Mouse (Mus musculus) stomach, postnatal 0 days (tissue): ENCODE results near the gene Metap1.

ENCODE experiments used
- CTCF ChIP-seq: IDR thresholded peaks from 2 replicates; pipeline ENCODE4 v1.5.1; 2016; ENCODE audit warnings: antibody characterized with exemption, low read depth, mild to moderate bottlenecking, moderate library complexity
- EP300 ChIP-seq: optimal IDR thresholded peaks from 2 replicates; pipeline ENCODE3; 2016; ENCODE audit warnings: antibody characterized with exemption

DNA sequence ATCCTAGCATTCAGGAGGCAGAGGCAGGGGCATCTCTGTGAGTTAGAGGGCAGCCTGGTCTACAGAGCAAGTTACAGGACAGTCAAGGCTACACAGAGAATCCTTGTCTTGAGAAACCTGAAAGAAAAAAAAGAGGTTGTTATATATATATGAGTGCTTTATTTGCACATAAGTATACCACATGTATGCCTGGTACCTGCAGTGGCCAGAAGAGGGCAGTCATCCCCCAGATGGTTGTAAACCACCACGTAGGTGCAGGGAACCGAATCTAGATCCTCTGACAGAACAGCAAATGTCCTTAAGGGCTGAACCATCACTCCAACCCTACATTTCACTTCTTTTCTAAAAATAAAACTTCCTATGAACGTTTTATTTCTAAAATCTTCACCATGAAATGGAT, 28.6 kb upstream of the Metap1 start:
- peak; percentile 55 for TF ChIP-seq CTCF
- no peak for TF ChIP-seq EP300
